Mouse (Mus musculus): Measurements from ENCODE around the gene Mctp1. TPM values are rescaled to one million over a fixed set of nuclear protein-coding genes. Genes with fewer than 3 reads are reported as not detected.
"Not testable (repeated sequence)": the region's sequence is repeated elsewhere in the genome, so short reads cannot be mapped to it uniquely, and the experiment has no call there.

The Mctp1 gene
- total RNA-seq, 1 experiment from 2014 or later, result 46.0 TPM

GRCm38 (mm10) chr13:76446059-76446458 lies 61.7 kb downstream of the Mctp1 start:
- ATAC-seq (replicated peaks; ENCODE audit: insufficient number of reproducible peaks, low FRiP score, low TSS enrichment, poor library complexity, severe bottlenecking), result no peak

- ATAC-seq (replicated peaks; ENCODE audit: insufficient number of reproducible peaks, low FRiP score, low TSS enrichment, poor library complexity, severe bottlenecking), result no peak
Observed at GRCm38 (mm10) chr13:76447528-76447927, 63.2 kb downstream of the Mctp1 start.

GRCm38 (mm10) chr13:76451526-76451925 lies 67.2 kb downstream of the Mctp1 start:
- ATAC-seq (replicated peaks; ENCODE audit: insufficient number of reproducible peaks, low FRiP score, low TSS enrichment, poor library complexity, severe bottlenecking), result not testable (repeated sequence)

- no peak for ATAC-seq (replicated peaks; ENCODE audit: insufficient number of reproducible peaks, low FRiP score, low TSS enrichment, poor library complexity, severe bottlenecking)
Observed at GRCm38 (mm10) chr13:76481601-76482000, 97.3 kb downstream of the Mctp1 start.

- ATAC-seq (replicated peaks; ENCODE audit: insufficient number of reproducible peaks, low FRiP score, low TSS enrichment, poor library complexity, severe bottlenecking), result no peak
Observed at GRCm38 (mm10) chr13:76482998-76483397, 98.7 kb downstream of the Mctp1 start.

- no peak for ATAC-seq (replicated peaks; ENCODE audit: insufficient number of reproducible peaks, low FRiP score, low TSS enrichment, poor library complexity, severe bottlenecking)
Observed at GRCm38 (mm10) chr13:76484086-76484709, 99.9 kb downstream of the Mctp1 start.

GRCm38 (mm10) chr13:76515896-76516295 lies 131.6 kb downstream of the Mctp1 start:
- ATAC-seq (replicated peaks; ENCODE audit: insufficient number of reproducible peaks, low FRiP score, low TSS enrichment, poor library complexity, severe bottlenecking), result no peak

- ATAC-seq (replicated peaks; ENCODE audit: insufficient number of reproducible peaks, low FRiP score, low TSS enrichment, poor library complexity, severe bottlenecking), result no peak
Observed at GRCm38 (mm10) chr13:76523170-76523569, 138.8 kb downstream of the Mctp1 start.

- no peak for ATAC-seq (replicated peaks; ENCODE audit: insufficient number of reproducible peaks, low FRiP score, low TSS enrichment, poor library complexity, severe bottlenecking)
Observed at GRCm38 (mm10) chr13:76527326-76527725, 143.0 kb downstream of the Mctp1 start.

- no peak for ATAC-seq (replicated peaks; ENCODE audit: insufficient number of reproducible peaks, low FRiP score, low TSS enrichment, poor library complexity, severe bottlenecking)
Observed at GRCm38 (mm10) chr13:76527751-76528150, 143.4 kb downstream of the Mctp1 start.

GRCm38 (mm10) chr13:76529915-76530314 lies 145.6 kb downstream of the Mctp1 start:
- no peak for ATAC-seq (replicated peaks; ENCODE audit: insufficient number of reproducible peaks, low FRiP score, low TSS enrichment, poor library complexity, severe bottlenecking)

GRCm38 (mm10) chr13:76530867-76531504 lies 146.7 kb downstream of the Mctp1 start:
- no peak; the same call in 1 of the 2 replicates for ATAC-seq (replicated peaks; ENCODE audit: insufficient number of reproducible peaks, low FRiP score, low TSS enrichment, poor library complexity, severe bottlenecking)

- no peak for ATAC-seq (replicated peaks; ENCODE audit: insufficient number of reproducible peaks, low FRiP score, low TSS enrichment, poor library complexity, severe bottlenecking)
Observed at GRCm38 (mm10) chr13:76547854-76548253, 163.5 kb downstream of the Mctp1 start.

GRCm38 (mm10) chr13:76560918-76561317 lies 176.6 kb downstream of the Mctp1 start:
- ATAC-seq (replicated peaks; ENCODE audit: insufficient number of reproducible peaks, low FRiP score, low TSS enrichment, poor library complexity, severe bottlenecking), result no peak

GRCm38 (mm10) chr13:76561594-76561993 lies 177.3 kb downstream of the Mctp1 start:
- ATAC-seq (replicated peaks; ENCODE audit: insufficient number of reproducible peaks, low FRiP score, low TSS enrichment, poor library complexity, severe bottlenecking), result no peak

GRCm38 (mm10) chr13:76564061-76564460 lies 179.7 kb downstream of the Mctp1 start:
- ATAC-seq (replicated peaks; ENCODE audit: insufficient number of reproducible peaks, low FRiP score, low TSS enrichment, poor library complexity, severe bottlenecking), result no peak

- no peak for ATAC-seq (replicated peaks; ENCODE audit: insufficient number of reproducible peaks, low FRiP score, low TSS enrichment, poor library complexity, severe bottlenecking)
Observed at GRCm38 (mm10) chr13:76566024-76566423, 181.7 kb downstream of the Mctp1 start.

- no peak for ATAC-seq (replicated peaks; ENCODE audit: insufficient number of reproducible peaks, low FRiP score, low TSS enrichment, poor library complexity, severe bottlenecking)
Observed at GRCm38 (mm10) chr13:76567448-76567847, 183.1 kb downstream of the Mctp1 start.

GRCm38 (mm10) chr13:76568569-76569211 lies 184.4 kb downstream of the Mctp1 start:
- ATAC-seq (replicated peaks; ENCODE audit: insufficient number of reproducible peaks, low FRiP score, low TSS enrichment, poor library complexity, severe bottlenecking), result no peak

- ATAC-seq (replicated peaks; ENCODE audit: insufficient number of reproducible peaks, low FRiP score, low TSS enrichment, poor library complexity, severe bottlenecking), result peak; percentile 100
Observed at GRCm38 (mm10) chr13:76579414-76579813, 195.1 kb downstream of the Mctp1 start.

Measured in monocyte, adult 5-6 weeks (primary cell).